Comparison of ENCODE assay signal across 9 mouse cellular contexts in the genomic region with DNA sequence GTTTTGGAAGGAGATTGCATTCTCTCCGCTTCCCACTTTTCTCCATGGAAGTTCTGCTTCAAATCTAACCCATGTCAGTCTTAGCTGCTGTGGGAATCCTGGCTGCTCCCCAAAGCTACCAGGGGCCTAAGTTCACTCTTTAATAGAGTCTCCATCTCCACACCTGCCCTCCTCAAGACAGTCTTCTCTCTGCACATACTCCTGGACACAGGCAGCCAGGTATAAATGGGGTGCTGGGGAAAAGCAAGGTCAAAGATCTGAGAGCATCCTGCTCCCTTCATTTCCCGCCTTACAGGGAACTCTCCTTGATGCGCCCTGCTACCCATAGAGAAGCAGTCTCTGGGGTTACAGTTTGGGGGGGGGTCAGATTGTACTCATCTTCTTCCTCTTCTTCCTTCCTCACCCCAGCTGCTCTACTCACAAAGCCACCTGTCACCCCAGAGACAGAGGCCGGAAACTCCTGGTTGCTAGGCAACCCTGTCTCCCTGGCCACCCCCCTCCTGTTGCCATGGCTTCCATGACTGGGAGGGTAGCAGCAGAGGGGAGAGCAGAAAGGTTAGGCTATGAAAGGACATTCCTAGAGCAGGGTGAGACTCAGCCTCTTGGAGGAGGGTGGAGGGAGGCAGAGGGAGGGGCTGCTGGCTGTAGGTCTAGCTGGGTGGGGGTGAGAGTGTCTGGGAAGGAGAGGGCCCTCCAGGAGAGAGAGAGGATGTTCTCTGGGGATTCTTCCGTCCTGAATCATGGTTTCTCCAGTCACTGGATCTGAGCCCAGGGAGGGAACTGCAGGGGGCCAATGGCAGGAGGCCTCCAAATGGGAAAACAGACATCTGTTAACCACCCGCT. TPM values are rescaled to one million over a fixed set of nuclear protein-coding genes. Genes with fewer than 3 reads are reported as not detected.
DNase-seq lines count a peak whose midpoint lies in the region; ATAC-seq and TF ChIP-seq lines count a peak whose summit lies in the region.
"Had no signal": no experiment of that assay in that cellular context is flagged by ENCODE, and none has a peak within 500 bp of the region (broad histone marks: within the 10 kb centered on the region; RNA-seq: fewer than 3 reads in every experiment).

No protein-coding gene starts in this region.

- no peak overlapping the region for H3K9ac ChIP-seq in lung, postnatal 0 days (replicated peaks; ENCODE audit: low read depth)
- H3K9ac ChIP-seq in forebrain, embryonic 13.5 days, result peak overlapping the region; percentile 30; the same call in 1 of the 2 replicates
- no peak overlapping the region for H3K9ac ChIP-seq in midbrain, embryonic 11.5 days (ENCODE audit: low read length)
- no peak overlapping the region for H3K9ac ChIP-seq in kidney, embryonic 14.5 days (ENCODE audit: low read depth, low read length)
- H3K9ac ChIP-seq: heart, embryonic 15.5 days had no signal

- peaks cover 67% of the 10 kb centered on the region for H3K27me3 ChIP-seq in lung, postnatal 0 days (replicated peaks; ENCODE audit: insufficient read depth, low read length)
- H3K27me3 ChIP-seq in forebrain, embryonic 13.5 days, result peaks cover 76% of the 10 kb centered on the region
- H3K27me3 ChIP-seq in midbrain, embryonic 11.5 days (ENCODE audit: control insufficient read depth, insufficient read depth, low read length), result peaks cover 55% of the 10 kb centered on the region
- peaks cover 96% of the 10 kb centered on the region for H3K27me3 ChIP-seq in kidney, embryonic 14.5 days (ENCODE audit: control insufficient read depth, insufficient read depth, low read length)

- no peak overlapping the region for H3K4me3 ChIP-seq in lung, postnatal 0 days (ENCODE audit: low read depth, low read length)
- H3K4me3 ChIP-seq in forebrain, embryonic 13.5 days, result 0 out of 2 replicates have a peak overlapping the region, but pooled peaks have one; percentile 7
- H3K4me3 ChIP-seq in midbrain, embryonic 11.5 days (ENCODE audit: low read depth, low read length), result no peak overlapping the region
- H3K4me3 ChIP-seq in kidney, embryonic 14.5 days (ENCODE audit: low read length), result no peak overlapping the region
- H3K4me3 ChIP-seq: heart, embryonic 15.5 days had no signal

- 22% methylated on average over 6 of the region's 6 CpGs for WGBS in lung, postnatal 0 days
- 19% methylated on average over 6 of the region's 6 CpGs for WGBS in forebrain, embryonic 13.5 days
- WGBS in midbrain, embryonic 11.5 days, result 21% methylated on average over 6 of the region's 6 CpGs
- 35% methylated on average over 6 of the region's 6 CpGs for WGBS in kidney, embryonic 14.5 days

- peak; percentile 59 for DNase-seq in lung, postnatal 0 days (ENCODE audit: low spot score)
- no peak for DNase-seq in lung, postnatal 36 days
- DNase-seq in brain, adult 2 months (ENCODE audit: low read depth, low spot score), result peak; percentile 94
- DNase-seq in midbrain, embryonic 11.5 days (ENCODE audit: low spot score, missing footprints), result peak; percentile 94
- peak; percentile 73 for DNase-seq in thymus, postnatal 25 days
- DNase-seq in urinary bladder, postnatal 10 days (ENCODE audit: low spot score), result no peak

- no peaks in the 10 kb centered on the region for H3K9me3 ChIP-seq in lung, postnatal 0 days (ENCODE audit: low read length)
- H3K9me3 ChIP-seq in forebrain, embryonic 13.5 days (replicated peaks), result no peaks in the 10 kb centered on the region
- no peaks in the 10 kb centered on the region for H3K9me3 ChIP-seq in midbrain, embryonic 11.5 days (ENCODE audit: control insufficient read depth, low read length)
- H3K9me3 ChIP-seq in kidney, embryonic 14.5 days (ENCODE audit: control insufficient read depth, low read length), result no peaks in the 10 kb centered on the region
- H3K9me3 ChIP-seq: heart, embryonic 15.5 days had no signal

- no peak overlapping the region for H3K27ac ChIP-seq in lung, postnatal 0 days (ENCODE audit: low read length)
- H3K27ac ChIP-seq in forebrain, embryonic 13.5 days, result peak overlapping the region; percentile 73
- peak overlapping the region; percentile 65 for H3K27ac ChIP-seq in midbrain, embryonic 11.5 days (ENCODE audit: low read depth, low read length)
- no peak overlapping the region for H3K27ac ChIP-seq in kidney, embryonic 14.5 days (ENCODE audit: low read depth, low read length)
- H3K27ac ChIP-seq: heart, embryonic 15.5 days had no signal

- no peak for TF ChIP-seq CTCF in lung, postnatal 0 days (IDR thresholded peaks at IDR 0.05)

- TF ChIP-seq EP300 in lung, postnatal 0 days (IDR thresholded peaks at IDR 0.05), result no peak

- H3K4me2 ChIP-seq in lung, postnatal 0 days (replicated peaks; ENCODE audit: low read depth, low read length), result no peak overlapping the region
- peak overlapping the region; percentile 51 for H3K4me2 ChIP-seq in forebrain, embryonic 13.5 days
- H3K4me2 ChIP-seq in midbrain, embryonic 11.5 days, result peak overlapping the region; percentile 26
- no peak overlapping the region for H3K4me2 ChIP-seq in kidney, embryonic 14.5 days (replicated peaks; ENCODE audit: low read depth, low read length)
- H3K4me2 ChIP-seq: heart, embryonic 15.5 days had no signal

- H3K36me3 ChIP-seq in lung, postnatal 0 days (ENCODE audit: insufficient read depth, low read length), result no peaks in the 10 kb centered on the region
- no peaks in the 10 kb centered on the region for H3K36me3 ChIP-seq in forebrain, embryonic 13.5 days (ENCODE audit: poor library complexity, severe bottlenecking)
- no peaks in the 10 kb centered on the region for H3K36me3 ChIP-seq in midbrain, embryonic 11.5 days (ENCODE audit: control insufficient read depth, insufficient read depth, low read length)
- no peaks in the 10 kb centered on the region for H3K36me3 ChIP-seq in kidney, embryonic 14.5 days (ENCODE audit: control insufficient read depth, insufficient read depth, low read length)
- H3K36me3 ChIP-seq: heart, embryonic 15.5 days had no signal

- H3K4me1 ChIP-seq in lung, postnatal 0 days (ENCODE audit: insufficient read depth, low read depth, low read length), result 0 out of 2 replicates have a peak, but pooled peaks cover 6% of the 10 kb centered on the region
- peaks cover 85% of the 10 kb centered on the region for H3K4me1 ChIP-seq in forebrain, embryonic 13.5 days
- peaks cover 44% of the 10 kb centered on the region for H3K4me1 ChIP-seq in midbrain, embryonic 11.5 days (ENCODE audit: control insufficient read depth, insufficient read depth, low read length)
- H3K4me1 ChIP-seq in kidney, embryonic 14.5 days (ENCODE audit: control insufficient read depth, insufficient read depth, low read length), result 0 out of 2 replicates have a peak, but pooled peaks cover 5% of the 10 kb centered on the region

- peak; percentile 11; the same call in 1 of the 2 replicates for ATAC-seq in lung, postnatal 0 days
- ATAC-seq in forebrain, embryonic 13.5 days, result peak; percentile 48; the same call in 1 of the 2 replicates
- ATAC-seq in midbrain, embryonic 11.5 days (ENCODE audit: low FRiP score), result peak; percentile 87
- no peak for ATAC-seq in kidney, embryonic 14.5 days (ENCODE audit: low FRiP score, low TSS enrichment)

RNA-seq across cellular contexts. Expression of a gene that starts 5.6 kb away (rescaled TPM):
- polyA plus RNA-seq in lung, postnatal 0 days (2015; fragmentation: Nextera tagmentation; extraction: Ambion mirVana), result 2.7 and 4.9 TPM in 2 replicates
- 31.0 and 34.8 TPM in 2 replicates for polyA plus RNA-seq in forebrain, embryonic 13.5 days (2015; fragmentation: Nextera tagmentation; extraction: Ambion mirVana)
- 10.7 and 11.0 TPM in 2 replicates for polyA plus RNA-seq in midbrain, embryonic 11.5 days (2014; fragmentation: Nextera tagmentation; extraction: Ambion mirVana)
- 1.7 and 1.8 TPM in 2 replicates for polyA plus RNA-seq in kidney, embryonic 14.5 days (2014; fragmentation: Nextera tagmentation; extraction: Ambion mirVana)

RNA-seq across cellular contexts. Expression of a gene that starts 6.7 kb away (rescaled TPM):
- 12.9 and 13.0 TPM in 2 replicates for polyA plus RNA-seq in lung, postnatal 0 days (2015; fragmentation: Nextera tagmentation; extraction: Ambion mirVana)
- polyA plus RNA-seq in forebrain, embryonic 13.5 days (2015; fragmentation: Nextera tagmentation; extraction: Ambion mirVana), result 30.8 and 32.8 TPM in 2 replicates
- 20.0 and 25.5 TPM in 2 replicates for polyA plus RNA-seq in midbrain, embryonic 11.5 days (2014; fragmentation: Nextera tagmentation; extraction: Ambion mirVana)
- polyA plus RNA-seq in kidney, embryonic 14.5 days (2014; fragmentation: Nextera tagmentation; extraction: Ambion mirVana), result 14.2 and 18.2 TPM in 2 replicates

RNA-seq across cellular contexts. Expression of a gene that starts 17.2 kb away (rescaled TPM):
- polyA plus RNA-seq in lung, postnatal 0 days (2015; fragmentation: Nextera tagmentation; extraction: Ambion mirVana), result 94.9 and 99.9 TPM in 2 replicates
- 304 and 309 TPM in 2 replicates for polyA plus RNA-seq in forebrain, embryonic 13.5 days (2015; fragmentation: Nextera tagmentation; extraction: Ambion mirVana)
- 215 and 221 TPM in 2 replicates for polyA plus RNA-seq in midbrain, embryonic 11.5 days (2014; fragmentation: Nextera tagmentation; extraction: Ambion mirVana)
- polyA plus RNA-seq in kidney, embryonic 14.5 days (2014; fragmentation: Nextera tagmentation; extraction: Ambion mirVana), result 164 and 165 TPM in 2 replicates

RNA-seq across cellular contexts. Expression of a gene that starts 17.2 kb away (rescaled TPM):
- polyA plus RNA-seq in lung, postnatal 0 days (2015; fragmentation: Nextera tagmentation; extraction: Ambion mirVana), result 12.5 and 21.1 TPM in 2 replicates
- polyA plus RNA-seq in forebrain, embryonic 13.5 days (2015; fragmentation: Nextera tagmentation; extraction: Ambion mirVana), result 1.1 and 1.5 TPM in 2 replicates
- polyA plus RNA-seq in midbrain, embryonic 11.5 days (2014; fragmentation: Nextera tagmentation; extraction: Ambion mirVana), result 3.2 and 3.9 TPM in 2 replicates
- polyA plus RNA-seq in kidney, embryonic 14.5 days (2014; fragmentation: Nextera tagmentation; extraction: Ambion mirVana), result 6.3 and 8.9 TPM in 2 replicates

RNA-seq across cellular contexts. Expression of a gene that starts 19.6 kb away (rescaled TPM):
- 6.4 and 6.6 TPM in 2 replicates for polyA plus RNA-seq in lung, postnatal 0 days (2015; fragmentation: Nextera tagmentation; extraction: Ambion mirVana)
- polyA plus RNA-seq in forebrain, embryonic 13.5 days (2015; fragmentation: Nextera tagmentation; extraction: Ambion mirVana), result 7.6 and 7.8 TPM in 2 replicates
- 4.3 and 5.5 TPM in 2 replicates for polyA plus RNA-seq in midbrain, embryonic 11.5 days (2014; fragmentation: Nextera tagmentation; extraction: Ambion mirVana)
- 7.9 and 10.8 TPM in 2 replicates for polyA plus RNA-seq in kidney, embryonic 14.5 days (2014; fragmentation: Nextera tagmentation; extraction: Ambion mirVana)

Comparison
In these comparisons a context has a peak if more than half of its experiments do, and no peak if none do; other contexts are left out.
1. DNase-seq: peak in lung, postnatal 0 days (single experiment), brain, adult 2 months (single experiment), midbrain, embryonic 11.5 days (single experiment) and thymus, postnatal 25 days (single experiment); none in lung, postnatal 36 days (single experiment) and urinary bladder, postnatal 10 days (single experiment).
2. H3K27ac ChIP-seq: peak in forebrain, embryonic 13.5 days (single experiment) and midbrain, embryonic 11.5 days (single experiment); none in lung, postnatal 0 days (single experiment) and kidney, embryonic 14.5 days (single experiment).
3. H3K4me2 ChIP-seq: peak in forebrain, embryonic 13.5 days (single experiment) and midbrain, embryonic 11.5 days (single experiment); none in lung, postnatal 0 days (single experiment) and kidney, embryonic 14.5 days (single experiment).